Mouse (Mus musculus): ENCODE results near the gene Sorcs3. TPM values are rescaled to one million over a fixed set of nuclear protein-coding genes. Genes with fewer than 3 reads are reported as not detected.

Gene Sorcs3
- polyA plus RNA-seq, 1 experiment from 2014 or later, result 9.9 TPM

- H3K27ac ChIP-seq (ENCODE audit: low read length), result no peak overlapping the region
- no peak overlapping the region for H3K4me2 ChIP-seq (ENCODE audit: low read length)
- no peaks in the 10 kb centered on the region for H3K36me3 ChIP-seq (ENCODE audit: control insufficient read depth, insufficient read depth)
- no peak; the same call in 1 of the 2 replicates for ATAC-seq
- H3K9ac ChIP-seq (replicated peaks; ENCODE audit: low read depth, low read length), result no peak overlapping the region
- H3K4me1 ChIP-seq (replicated peaks; ENCODE audit: control insufficient read depth, insufficient read depth, low read length), result peaks cover 4% of the 10 kb centered on the region; the same call in 1 of the 2 replicates
- no peaks in the 10 kb centered on the region for H3K27me3 ChIP-seq (replicated peaks; ENCODE audit: control insufficient read depth, insufficient read depth, low read length)
- H3K9me3 ChIP-seq (ENCODE audit: control insufficient read depth, low read length), result no peaks in the 10 kb centered on the region
- no peak overlapping the region for H3K4me3 ChIP-seq (replicated peaks; ENCODE audit: low read length)
- WGBS, result 30% methylated on average over 7 of the region's 7 CpGs
These were observed 199.1 kb downstream of the Sorcs3 start for GRCm38 (mm10) chr19:48404774-48405495.

- H3K27me3 ChIP-seq (replicated peaks; ENCODE audit: control insufficient read depth, insufficient read depth, low read length), result no peaks in the 10 kb centered on the region
- no peak for ATAC-seq
- no peak overlapping the region for H3K4me3 ChIP-seq (replicated peaks; ENCODE audit: low read length)
- no peaks in the 10 kb centered on the region for H3K9me3 ChIP-seq (ENCODE audit: control insufficient read depth, low read length)
- H3K4me2 ChIP-seq (ENCODE audit: low read length), result no peak overlapping the region
- peaks cover 4% of the 10 kb centered on the region; the same call in 1 of the 2 replicates for H3K4me1 ChIP-seq (replicated peaks; ENCODE audit: control insufficient read depth, insufficient read depth, low read length)
- H3K27ac ChIP-seq (ENCODE audit: low read length), result no peak overlapping the region
- 63% methylated on average over 4 of the region's 4 CpGs for WGBS
- H3K9ac ChIP-seq (replicated peaks; ENCODE audit: low read depth, low read length), result no peak overlapping the region
- H3K36me3 ChIP-seq (ENCODE audit: control insufficient read depth, insufficient read depth), result no peaks in the 10 kb centered on the region
These were observed 202.4 kb downstream of the Sorcs3 start for GRCm38 (mm10) chr19:48408221-48408620.

GRCm38 (mm10) chr19:48411332-48411731, 205.5 kb downstream of the Sorcs3 start:
- Histone ChIP-seq H3K4me3 (replicated peaks; ENCODE audit: low read length) (no peak overlapping the region), H3K9ac (replicated peaks; ENCODE audit: low read depth, low read length) (no peak overlapping the region), H3K27me3 (replicated peaks; ENCODE audit: control insufficient read depth, insufficient read depth, low read length) (no peaks in the 10 kb centered on the region), H3K9me3 (ENCODE audit: control insufficient read depth, low read length) (no peaks in the 10 kb centered on the region), H3K4me2 (ENCODE audit: low read length) (no peak overlapping the region), H3K4me1 (replicated peaks; ENCODE audit: control insufficient read depth, insufficient read depth, low read length) (no peaks in the 10 kb centered on the region), H3K36me3 (ENCODE audit: control insufficient read depth, insufficient read depth) (no peaks in the 10 kb centered on the region), H3K27ac (ENCODE audit: low read length) (no peak overlapping the region)
- no peak for ATAC-seq
- WGBS, result 55% methylated on average over 2 of the region's 2 CpGs

- 62% methylated on average over 2 of the region's 2 CpGs for WGBS
- ATAC-seq, result no peak
These were observed 208.0 kb downstream of the Sorcs3 start for GRCm38 (mm10) chr19:48413836-48414235.

GRCm38 (mm10) chr19:48418356-48418755, 212.5 kb downstream of the Sorcs3 start:
- whole genome bisulfite sequencing, result 51% methylated on average over 3 of the region's 3 CpGs
- no peak for ATAC-seq

More at GRCm38 (mm10) chr19:48413836-48414235, 208.0 kb downstream of the Sorcs3 start:
- H3K9ac ChIP-seq (replicated peaks; ENCODE audit: low read depth, low read length), result no peak overlapping the region
- no peaks in the 10 kb centered on the region for H3K27me3 ChIP-seq (replicated peaks; ENCODE audit: control insufficient read depth, insufficient read depth, low read length)
- no peaks in the 10 kb centered on the region for H3K4me1 ChIP-seq (replicated peaks; ENCODE audit: control insufficient read depth, insufficient read depth, low read length)
- no peak overlapping the region for H3K27ac ChIP-seq (ENCODE audit: low read length)
- no peak overlapping the region for H3K4me2 ChIP-seq (ENCODE audit: low read length)
- H3K9me3 ChIP-seq (ENCODE audit: control insufficient read depth, low read length), result no peaks in the 10 kb centered on the region
- H3K36me3 ChIP-seq (ENCODE audit: control insufficient read depth, insufficient read depth), result no peaks in the 10 kb centered on the region
- no peak overlapping the region for H3K4me3 ChIP-seq (replicated peaks; ENCODE audit: low read length)

GRCm38 (mm10) chr19:48429263-48429662, 223.4 kb downstream of the Sorcs3 start:
- WGBS, result 74% methylated on average over 4 of the region's 4 CpGs
- Histone ChIP-seq H3K9ac (replicated peaks; ENCODE audit: low read depth, low read length) (no peak overlapping the region), H3K4me1 (replicated peaks; ENCODE audit: control insufficient read depth, insufficient read depth, low read length) (peaks cover 8% of the 10 kb centered on the region; the same call in 1 of the 2 replicates), H3K9me3 (ENCODE audit: control insufficient read depth, low read length) (no peaks in the 10 kb centered on the region), H3K4me3 (replicated peaks; ENCODE audit: low read length) (no peak overlapping the region), H3K27me3 (replicated peaks; ENCODE audit: control insufficient read depth, insufficient read depth, low read length) (no peaks in the 10 kb centered on the region), H3K27ac (ENCODE audit: low read length) (no peak overlapping the region), H3K4me2 (ENCODE audit: low read length) (no peak overlapping the region), H3K36me3 (ENCODE audit: control insufficient read depth, insufficient read depth) (no peaks in the 10 kb centered on the region)
- peak; percentile 84 for ATAC-seq

More at GRCm38 (mm10) chr19:48418356-48418755, 212.5 kb downstream of the Sorcs3 start:
- Histone ChIP-seq H3K4me2 (ENCODE audit: low read length) (no peak overlapping the region), H3K4me1 (replicated peaks; ENCODE audit: control insufficient read depth, insufficient read depth, low read length) (no peaks in the 10 kb centered on the region), H3K36me3 (ENCODE audit: control insufficient read depth, insufficient read depth) (no peaks in the 10 kb centered on the region), H3K9me3 (ENCODE audit: control insufficient read depth, low read length) (no peaks in the 10 kb centered on the region), H3K27me3 (replicated peaks; ENCODE audit: control insufficient read depth, insufficient read depth, low read length) (no peaks in the 10 kb centered on the region), H3K4me3 (replicated peaks; ENCODE audit: low read length) (no peak overlapping the region), H3K9ac (replicated peaks; ENCODE audit: low read depth, low read length) (no peak overlapping the region), H3K27ac (ENCODE audit: low read length) (no peak overlapping the region)

GRCm38 (mm10) chr19:48429755-48430154, 223.9 kb downstream of the Sorcs3 start:
- no peaks in the 10 kb centered on the region for H3K27me3 ChIP-seq (replicated peaks; ENCODE audit: control insufficient read depth, insufficient read depth, low read length)
- no peak overlapping the region for H3K4me2 ChIP-seq (ENCODE audit: low read length)
- H3K9me3 ChIP-seq (ENCODE audit: control insufficient read depth, low read length), result no peaks in the 10 kb centered on the region
- peak; percentile 26 for ATAC-seq
- H3K9ac ChIP-seq (replicated peaks; ENCODE audit: low read depth, low read length), result no peak overlapping the region
- H3K36me3 ChIP-seq (ENCODE audit: control insufficient read depth, insufficient read depth), result no peaks in the 10 kb centered on the region
- H3K4me1 ChIP-seq (replicated peaks; ENCODE audit: control insufficient read depth, insufficient read depth, low read length), result peaks cover 8% of the 10 kb centered on the region; the same call in 1 of the 2 replicates
- WGBS, result 2% methylated on average over 2 of the region's 2 CpGs
- H3K27ac ChIP-seq (ENCODE audit: low read length), result no peak overlapping the region
- no peak overlapping the region for H3K4me3 ChIP-seq (replicated peaks; ENCODE audit: low read length)

GRCm38 (mm10) chr19:48430328-48430727, 224.5 kb downstream of the Sorcs3 start:
- Histone ChIP-seq H3K9me3 (ENCODE audit: control insufficient read depth, low read length) (no peaks in the 10 kb centered on the region), H3K4me1 (replicated peaks; ENCODE audit: control insufficient read depth, insufficient read depth, low read length) (peaks cover 8% of the 10 kb centered on the region; the same call in 1 of the 2 replicates), H3K27me3 (replicated peaks; ENCODE audit: control insufficient read depth, insufficient read depth, low read length) (no peaks in the 10 kb centered on the region), H3K27ac (ENCODE audit: low read length) (no peak overlapping the region), H3K4me2 (ENCODE audit: low read length) (no peak overlapping the region), H3K4me3 (replicated peaks; ENCODE audit: low read length) (no peak overlapping the region), H3K36me3 (ENCODE audit: control insufficient read depth, insufficient read depth) (no peaks in the 10 kb centered on the region), H3K9ac (replicated peaks; ENCODE audit: low read depth, low read length) (no peak overlapping the region)
- no peak for ATAC-seq
- 94% methylated on average over 5 of the region's 5 CpGs for WGBS

GRCm38 (mm10) chr19:48438450-48438849, 232.6 kb downstream of the Sorcs3 start:
- Histone ChIP-seq H3K4me2 (ENCODE audit: low read length) (no peak overlapping the region), H3K9me3 (ENCODE audit: control insufficient read depth, low read length) (no peaks in the 10 kb centered on the region), H3K9ac (replicated peaks; ENCODE audit: low read depth, low read length) (no peak overlapping the region), H3K27ac (ENCODE audit: low read length) (no peak overlapping the region), H3K4me3 (replicated peaks; ENCODE audit: low read length) (no peak overlapping the region), H3K36me3 (ENCODE audit: control insufficient read depth, insufficient read depth) (no peaks in the 10 kb centered on the region), H3K27me3 (replicated peaks; ENCODE audit: control insufficient read depth, insufficient read depth, low read length) (no peaks in the 10 kb centered on the region), H3K4me1 (replicated peaks; ENCODE audit: control insufficient read depth, insufficient read depth, low read length) (no peaks in the 10 kb centered on the region)
- WGBS, result 91% methylated on average over 1 of the region's 1 CpGs
- no peak for ATAC-seq

Data from forebrain, embryonic 16.5 days (tissue).